Mouse (Mus musculus): ENCODE results near the gene Arg2. TPM values are rescaled to one million over a fixed set of nuclear protein-coding genes. Genes with fewer than 3 reads are reported as not detected.
A peak's percentile ranks its signal among the peaks of the same experiment; 100 is the strongest.

Arg2 gene
- 1.7 and 2.0 TPM in 2 replicates for polyA plus RNA-seq (2015; fragmentation: Nextera tagmentation; extraction: Ambion mirVana)

DNA sequence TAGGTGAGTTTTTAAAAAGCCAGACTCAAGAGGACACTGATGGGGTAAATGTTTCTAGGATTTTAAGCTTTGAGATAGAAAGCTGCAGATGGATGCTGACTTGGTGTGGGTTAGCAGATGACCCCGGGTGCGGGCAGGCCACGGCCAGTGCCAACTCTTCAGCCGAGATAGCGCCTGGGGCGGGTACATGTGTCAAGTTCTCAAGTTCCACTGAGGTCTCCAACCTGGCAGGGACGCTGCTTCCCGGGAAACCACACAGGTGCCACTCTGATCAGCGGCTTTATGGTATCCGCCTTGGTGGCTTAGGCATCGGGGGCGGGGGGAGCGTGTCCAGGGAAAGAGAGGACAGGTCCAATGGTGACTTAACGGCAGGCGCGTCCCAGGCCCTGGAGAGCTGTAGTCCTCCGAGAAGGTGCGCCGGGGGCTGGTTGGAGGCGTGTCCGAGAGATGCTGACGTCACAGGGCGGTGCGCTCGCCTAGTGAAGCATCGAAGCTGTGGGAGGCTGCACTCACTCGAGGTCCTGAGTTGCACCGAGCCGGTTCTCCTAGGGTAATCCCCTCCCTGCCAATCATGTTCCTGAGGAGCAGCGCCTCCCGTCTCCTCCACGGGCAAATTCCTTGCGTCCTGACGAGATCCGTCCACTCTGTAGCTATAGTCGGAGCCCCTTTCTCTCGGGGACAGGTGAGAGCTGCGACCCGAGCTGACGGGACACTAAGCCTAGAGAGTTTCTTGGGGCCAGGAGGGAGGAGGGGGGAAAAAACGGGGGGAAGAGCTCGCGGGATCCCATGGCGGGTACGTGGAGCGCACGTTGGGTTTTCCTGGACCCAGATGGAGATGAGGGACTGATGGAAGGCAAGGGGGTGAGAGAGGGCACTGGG lies at the start of gene Arg2:
Gene Arg2, plus strand, starts transcription at position 479 of the 879 bp plus-strand sequence.
- Histone ChIP-seq H3K27me3 (ENCODE audit: control insufficient read depth, insufficient read depth, low read length) (peaks cover 25% of the 10 kb centered on the region), H3K9ac (ENCODE audit: low read length) (peak within 1 kb of the TSS; percentile 49), H3K4me1 (ENCODE audit: control insufficient read depth, insufficient read depth, low read length) (peaks cover 6% of the 10 kb centered on the region), H3K27ac (ENCODE audit: low read length) (no peak within 1 kb of the TSS), H3K4me3 (replicated peaks; ENCODE audit: low read length) (peak within 1 kb of the TSS; percentile 50), H3K4me2 (ENCODE audit: low read depth, low read length) (peak within 1 kb of the TSS; percentile 93), H3K36me3 (ENCODE audit: control insufficient read depth, insufficient read depth, low read length) (no peaks in the 10 kb centered on the region), H3K9me3 (replicated peaks; ENCODE audit: control insufficient read depth, low read length) (no peaks in the 10 kb centered on the region)
- peak; percentile 93 for ATAC-seq (ENCODE audit: insufficient read depth, low FRiP score)
- under 1% methylated on average over 47 of the region's 47 CpGs for WGBS

DNA sequence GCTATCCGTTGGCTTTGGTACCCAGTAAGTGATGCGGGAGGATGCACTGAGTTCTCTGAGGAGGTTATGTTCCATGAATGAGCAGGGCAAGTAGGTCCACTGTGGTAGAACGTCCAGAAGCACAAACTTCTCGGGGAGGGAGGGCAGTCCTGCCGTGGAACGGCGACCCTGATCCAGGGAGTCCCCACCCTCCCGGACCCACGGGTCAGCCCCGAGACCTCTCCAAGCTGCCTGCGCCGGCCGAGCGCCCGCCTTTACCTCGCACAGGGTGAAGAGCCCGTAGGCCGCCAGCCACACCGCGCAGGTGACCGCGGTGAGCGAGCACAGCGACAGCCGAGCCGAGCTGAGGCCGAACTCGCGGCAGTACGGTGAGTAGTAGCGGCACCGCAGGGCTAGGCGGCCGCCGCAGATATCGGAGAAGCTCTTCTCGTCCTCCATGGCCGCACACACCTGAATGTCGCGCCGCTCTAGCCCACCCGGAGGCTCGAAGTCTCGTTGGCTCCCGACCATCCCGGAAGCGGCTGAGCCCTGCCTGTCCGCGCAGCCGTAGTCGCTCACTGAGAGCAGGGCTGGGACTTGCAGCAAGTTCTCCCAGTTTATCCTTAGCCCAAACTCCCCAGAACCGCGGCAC lies 41.3 kb upstream of the Arg2 start, which contains the start of gene Pigh:
Gene Pigh, minus strand, starts transcription at position 470 of the 631 bp plus-strand sequence.
- Histone ChIP-seq H3K9ac (ENCODE audit: low read length) (peak within 1 kb of the TSS; percentile 98), H3K27me3 (ENCODE audit: control insufficient read depth, insufficient read depth, low read length) (no peaks in the 10 kb centered on the region), H3K27ac (ENCODE audit: low read length) (peak within 1 kb of the TSS; percentile 69), H3K4me3 (replicated peaks; ENCODE audit: low read length) (peak within 1 kb of the TSS; percentile 95), H3K9me3 (replicated peaks; ENCODE audit: control insufficient read depth, low read length) (no peaks in the 10 kb centered on the region), H3K4me2 (ENCODE audit: low read depth, low read length) (peak within 1 kb of the TSS; percentile 84), H3K4me1 (ENCODE audit: control insufficient read depth, insufficient read depth, low read length) (peaks cover 4% of the 10 kb centered on the region; the same call in 1 of the 2 replicates), H3K36me3 (ENCODE audit: control insufficient read depth, insufficient read depth, low read length) (no peaks in the 10 kb centered on the region)
- peak; percentile 95 for ATAC-seq (ENCODE audit: insufficient read depth, low FRiP score)
- WGBS, result under 1% methylated on average over 53 of the region's 53 CpGs

DNA sequence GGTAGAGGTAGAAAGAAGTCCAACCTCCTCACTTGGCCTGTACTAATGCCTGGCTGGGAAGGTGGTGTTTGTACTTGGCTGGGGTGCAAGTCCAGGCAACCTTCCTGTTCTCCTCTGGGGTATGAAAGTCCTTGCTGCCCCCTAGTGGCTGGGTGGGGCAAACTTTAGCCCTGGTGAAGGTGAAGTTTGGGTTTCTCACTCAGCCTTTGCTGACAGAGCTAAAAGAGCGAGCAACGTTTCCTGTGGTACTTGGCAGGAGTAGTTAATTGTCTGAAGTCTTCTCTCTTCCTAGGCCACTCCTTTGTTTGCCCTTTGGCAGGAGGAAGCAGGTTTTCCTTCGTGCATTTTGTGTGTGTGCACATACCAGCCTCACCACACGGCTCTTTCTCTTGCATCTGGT lies 38.0 kb upstream of the Arg2 start:
- WGBS, result 28% methylated on average over 4 of the region's 4 CpGs
- no peak for ATAC-seq (ENCODE audit: insufficient read depth, low FRiP score)
- Histone ChIP-seq H3K27ac (ENCODE audit: low read length) (peak overlapping the region; percentile 37), H3K4me2 (ENCODE audit: low read depth, low read length) (no peak overlapping the region), H3K9me3 (replicated peaks; ENCODE audit: control insufficient read depth, low read length) (no peaks in the 10 kb centered on the region), H3K36me3 (ENCODE audit: control insufficient read depth, insufficient read depth, low read length) (no peaks in the 10 kb centered on the region), H3K9ac (ENCODE audit: low read length) (no peak overlapping the region), H3K4me1 (ENCODE audit: control insufficient read depth, insufficient read depth, low read length) (peaks cover 4% of the 10 kb centered on the region; the same call in 1 of the 2 replicates), H3K27me3 (ENCODE audit: control insufficient read depth, insufficient read depth, low read length) (no peaks in the 10 kb centered on the region), H3K4me3 (replicated peaks; ENCODE audit: low read length) (no peak overlapping the region)

DNA sequence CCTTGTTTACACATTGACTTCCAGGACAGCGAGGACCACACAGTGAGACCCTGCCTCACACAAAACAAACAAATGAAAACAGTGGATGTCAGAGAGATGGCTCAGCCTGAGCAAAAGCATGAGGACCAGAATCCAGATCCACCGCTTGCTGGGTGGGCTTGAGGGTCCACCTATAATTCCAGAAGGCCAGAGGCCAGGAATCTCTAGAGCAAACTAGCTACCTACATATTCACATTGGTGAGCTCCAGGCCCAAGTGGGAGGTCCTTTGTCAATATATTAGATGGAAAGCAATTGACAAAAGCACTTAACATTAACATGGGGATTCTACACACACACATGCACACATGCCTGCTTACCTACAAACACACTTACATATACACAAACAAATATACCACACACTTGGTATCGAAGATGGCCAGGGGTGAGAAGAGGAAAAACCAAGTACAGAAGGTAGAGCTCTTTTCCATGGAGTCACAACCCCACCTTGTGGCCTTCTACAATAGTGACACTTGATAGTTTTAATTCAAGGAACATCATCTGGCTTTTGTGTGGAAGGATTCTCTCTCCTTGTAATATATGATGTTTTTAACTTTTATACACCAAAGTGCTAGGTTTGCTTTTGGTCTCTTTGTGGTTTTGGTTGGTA lies 33.3 kb upstream of the Arg2 start:
- Histone ChIP-seq H3K4me1 (ENCODE audit: control insufficient read depth, insufficient read depth, low read length) (no peaks in the 10 kb centered on the region), H3K27me3 (ENCODE audit: control insufficient read depth, insufficient read depth, low read length) (no peaks in the 10 kb centered on the region), H3K36me3 (ENCODE audit: control insufficient read depth, insufficient read depth, low read length) (no peaks in the 10 kb centered on the region), H3K9ac (ENCODE audit: low read length) (no peak overlapping the region), H3K4me2 (ENCODE audit: low read depth, low read length) (no peak overlapping the region), H3K4me3 (replicated peaks; ENCODE audit: low read length) (no peak overlapping the region), H3K27ac (ENCODE audit: low read length) (no peak overlapping the region), H3K9me3 (replicated peaks; ENCODE audit: control insufficient read depth, low read length) (no peaks in the 10 kb centered on the region)
- 35% methylated on average over 3 of the region's 3 CpGs for WGBS
- no peak for ATAC-seq (ENCODE audit: insufficient read depth, low FRiP score)

DNA sequence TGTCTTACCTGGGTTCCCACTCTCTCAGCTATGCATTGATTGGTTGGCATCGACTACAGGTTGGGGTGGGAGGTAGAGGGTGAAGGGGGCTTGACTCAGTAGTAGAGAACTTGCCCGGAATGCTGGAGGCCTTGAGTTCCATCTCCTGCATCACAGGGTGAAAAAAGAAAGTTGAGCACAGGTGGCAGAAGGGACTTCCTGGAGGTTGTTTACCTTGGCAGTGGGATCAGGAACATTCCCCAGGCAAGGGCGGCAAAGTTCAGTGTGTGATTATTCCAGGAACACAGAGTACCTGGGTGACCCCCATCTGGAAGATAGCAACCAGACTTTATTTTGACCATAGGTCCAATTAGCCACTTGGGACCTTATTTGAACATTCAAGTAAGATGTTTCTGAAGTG lies 26.8 kb upstream of the Arg2 start:
- H3K36me3 ChIP-seq (ENCODE audit: control insufficient read depth, insufficient read depth, low read length), result no peaks in the 10 kb centered on the region
- no peak overlapping the region for H3K9ac ChIP-seq (ENCODE audit: low read length)
- H3K4me3 ChIP-seq (replicated peaks; ENCODE audit: low read length), result no peak overlapping the region
- no peaks in the 10 kb centered on the region for H3K4me1 ChIP-seq (ENCODE audit: control insufficient read depth, insufficient read depth, low read length)
- H3K27ac ChIP-seq (ENCODE audit: low read length), result no peak overlapping the region
- H3K9me3 ChIP-seq (replicated peaks; ENCODE audit: control insufficient read depth, low read length), result no peaks in the 10 kb centered on the region
- no peak overlapping the region for H3K4me2 ChIP-seq (ENCODE audit: low read depth, low read length)
- 68% methylated on average over 3 of the region's 3 CpGs for WGBS
- H3K27me3 ChIP-seq (ENCODE audit: control insufficient read depth, insufficient read depth, low read length), result no peaks in the 10 kb centered on the region
- peak; percentile 68; the same call in 1 of the 2 replicates for ATAC-seq (ENCODE audit: insufficient read depth, low FRiP score)

DNA sequence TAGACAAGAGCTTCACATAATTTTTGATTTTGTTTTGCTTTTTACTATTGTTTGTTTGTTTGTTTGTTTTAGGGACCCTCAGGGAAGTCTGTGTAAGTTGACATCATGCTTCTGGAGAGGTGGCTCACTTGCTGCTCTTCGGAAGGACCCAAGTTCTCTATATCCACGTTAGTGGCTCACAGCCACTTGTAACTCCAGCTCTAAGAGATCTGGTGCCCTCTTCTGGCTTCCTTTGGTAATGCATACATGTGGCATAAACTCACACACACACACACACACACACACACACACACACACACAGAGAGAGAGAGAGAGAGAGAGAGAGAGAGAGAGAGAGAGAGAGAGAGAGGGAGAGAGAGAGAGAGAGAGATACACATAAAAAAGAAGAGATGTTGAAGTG lies 26.0 kb upstream of the Arg2 start:
- no peaks in the 10 kb centered on the region for H3K9me3 ChIP-seq (replicated peaks; ENCODE audit: control insufficient read depth, low read length)
- H3K27ac ChIP-seq (ENCODE audit: low read length), result no peak overlapping the region
- no peaks in the 10 kb centered on the region for H3K36me3 ChIP-seq (ENCODE audit: control insufficient read depth, insufficient read depth, low read length)
- no peaks in the 10 kb centered on the region for H3K4me1 ChIP-seq (ENCODE audit: control insufficient read depth, insufficient read depth, low read length)
- no peak for ATAC-seq (ENCODE audit: insufficient read depth, low FRiP score)
- no peak overlapping the region for H3K4me2 ChIP-seq (ENCODE audit: low read depth, low read length)
- no peak overlapping the region for H3K4me3 ChIP-seq (replicated peaks; ENCODE audit: low read length)
- no peaks in the 10 kb centered on the region for H3K27me3 ChIP-seq (ENCODE audit: control insufficient read depth, insufficient read depth, low read length)
- WGBS, result 74% methylated on average over 2 of the region's 2 CpGs
- H3K9ac ChIP-seq (ENCODE audit: low read length), result no peak overlapping the region

DNA sequence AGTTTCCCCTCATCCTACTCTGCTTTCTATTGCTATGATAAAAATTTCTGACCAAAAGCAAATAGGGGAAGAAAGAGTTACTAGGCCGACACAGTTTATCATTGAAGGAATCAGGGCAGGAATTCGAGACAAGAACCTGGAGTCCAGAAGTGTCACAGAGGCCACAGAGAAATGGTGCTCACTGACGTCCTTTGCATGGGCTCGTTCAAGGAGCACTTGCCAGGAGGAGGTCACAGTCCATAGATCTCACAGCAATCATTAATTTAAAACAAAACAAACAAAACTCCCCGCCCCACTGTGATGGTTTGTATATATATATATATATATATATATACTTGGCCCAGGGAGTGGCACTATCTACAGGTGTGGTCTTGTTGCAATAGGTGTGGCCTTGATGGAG lies 25.3 kb upstream of the Arg2 start:
- no peak overlapping the region for H3K4me3 ChIP-seq (replicated peaks; ENCODE audit: low read length)
- 60% methylated on average over 5 of the region's 5 CpGs for WGBS
- no peaks in the 10 kb centered on the region for H3K4me1 ChIP-seq (ENCODE audit: control insufficient read depth, insufficient read depth, low read length)
- H3K9ac ChIP-seq (ENCODE audit: low read length), result no peak overlapping the region
- no peak overlapping the region for H3K27ac ChIP-seq (ENCODE audit: low read length)
- H3K27me3 ChIP-seq (ENCODE audit: control insufficient read depth, insufficient read depth, low read length), result no peaks in the 10 kb centered on the region
- no peaks in the 10 kb centered on the region for H3K9me3 ChIP-seq (replicated peaks; ENCODE audit: control insufficient read depth, low read length)
- no peak overlapping the region for H3K4me2 ChIP-seq (ENCODE audit: low read depth, low read length)
- no peak for ATAC-seq (ENCODE audit: insufficient read depth, low FRiP score)
- no peaks in the 10 kb centered on the region for H3K36me3 ChIP-seq (ENCODE audit: control insufficient read depth, insufficient read depth, low read length)

DNA sequence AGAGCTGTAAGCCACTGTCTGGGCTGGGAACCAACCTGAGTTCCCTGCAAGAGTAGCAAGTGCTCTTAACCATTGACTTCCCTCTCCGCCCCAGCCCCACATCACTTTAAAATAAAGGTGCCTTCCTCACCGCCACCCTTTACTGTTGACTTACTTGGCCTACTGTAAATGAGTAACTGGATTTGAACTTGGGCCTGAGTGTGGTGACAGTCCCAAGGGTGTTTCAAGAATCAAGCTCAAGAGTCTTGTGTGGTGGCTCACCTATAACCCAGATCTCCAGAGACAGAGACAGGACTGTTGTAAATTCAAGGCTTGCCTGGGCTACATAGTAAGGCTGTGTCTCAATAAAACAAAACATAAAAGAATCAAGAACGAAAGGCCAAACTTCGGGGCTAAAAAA lies 11.6 kb upstream of the Arg2 start:
- H3K4me1 ChIP-seq (ENCODE audit: control insufficient read depth, insufficient read depth, low read length), result no peaks in the 10 kb centered on the region
- H3K36me3 ChIP-seq (ENCODE audit: control insufficient read depth, insufficient read depth, low read length), result no peaks in the 10 kb centered on the region
- ATAC-seq (ENCODE audit: insufficient read depth, low FRiP score), result no peak
- H3K4me3 ChIP-seq (replicated peaks; ENCODE audit: low read length), result no peak overlapping the region
- H3K27ac ChIP-seq (ENCODE audit: low read length), result no peak overlapping the region
- no peaks in the 10 kb centered on the region for H3K9me3 ChIP-seq (replicated peaks; ENCODE audit: control insufficient read depth, low read length)
- no peak overlapping the region for H3K4me2 ChIP-seq (ENCODE audit: low read depth, low read length)
- H3K27me3 ChIP-seq (ENCODE audit: control insufficient read depth, insufficient read depth, low read length), result no peaks in the 10 kb centered on the region
- H3K9ac ChIP-seq (ENCODE audit: low read length), result no peak overlapping the region
- WGBS, result 81% methylated on average over 4 of the region's 4 CpGs

DNA sequence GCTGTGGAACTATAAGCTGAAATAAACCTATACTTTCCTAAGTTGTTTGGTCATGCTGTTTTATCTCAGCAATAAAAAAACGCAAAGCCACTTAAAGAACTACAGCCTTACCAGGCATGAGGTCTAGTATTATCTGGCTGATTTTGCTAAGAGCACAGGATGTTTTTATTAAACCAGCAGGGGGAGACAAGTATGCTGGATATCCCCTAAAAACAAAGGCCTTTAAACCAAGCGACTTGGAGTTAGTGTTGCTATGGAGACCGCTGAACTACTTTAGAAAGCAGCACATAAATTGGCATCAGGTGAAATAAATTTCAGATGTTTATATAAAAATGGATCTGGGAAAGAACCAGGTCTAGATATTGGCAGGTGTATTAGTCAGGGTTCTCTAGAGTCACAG lies 7.8 kb upstream of the Arg2 start:
- Histone ChIP-seq H3K4me3 (replicated peaks; ENCODE audit: low read length) (no peak overlapping the region), H3K4me1 (ENCODE audit: control insufficient read depth, insufficient read depth, low read length) (no peaks in the 10 kb centered on the region), H3K36me3 (ENCODE audit: control insufficient read depth, insufficient read depth, low read length) (no peaks in the 10 kb centered on the region), H3K9me3 (replicated peaks; ENCODE audit: control insufficient read depth, low read length) (no peaks in the 10 kb centered on the region), H3K4me2 (ENCODE audit: low read depth, low read length) (no peak overlapping the region), H3K27me3 (ENCODE audit: control insufficient read depth, insufficient read depth, low read length) (no peaks in the 10 kb centered on the region), H3K27ac (ENCODE audit: low read length) (no peak overlapping the region), H3K9ac (ENCODE audit: low read length) (no peak overlapping the region)
- no peak for ATAC-seq (ENCODE audit: insufficient read depth, low FRiP score)
- 40% methylated on average over 3 of the region's 3 CpGs for WGBS
